Mouse (Mus musculus): ENCODE results near the gene Tas1r3. TPM values are rescaled to one million over a fixed set of nuclear protein-coding genes. Genes with fewer than 3 reads are reported as not detected.

Tas1r3 gene
- total RNA-seq, 2 experiments from 2014 or later = 0.26 to 0.34 TPM

DNA sequence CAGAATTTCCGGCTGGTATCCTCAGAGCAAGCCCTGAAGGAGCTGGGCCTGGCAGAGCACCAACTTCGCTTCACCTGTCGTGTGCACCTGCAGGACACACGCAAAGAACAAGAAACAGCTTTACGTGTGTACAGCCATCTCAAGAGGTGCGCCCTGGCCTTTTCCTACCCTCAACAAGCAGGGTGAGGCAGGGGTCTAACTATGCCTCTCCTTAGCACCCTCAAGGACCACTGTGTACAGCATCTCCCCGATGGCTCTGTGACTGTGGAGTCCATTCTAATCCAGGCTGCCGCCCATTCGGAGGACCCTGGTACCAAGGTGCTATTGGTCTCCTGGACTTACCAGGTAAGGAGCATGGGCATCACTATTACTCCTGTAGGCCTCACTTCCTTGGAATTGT, 25.0 kb upstream of the Tas1r3 start:
- DNase-seq (ENCODE audit: low spot score in 2 of 2) = peak in 1 of 2 experiments; percentile 11

DNA sequence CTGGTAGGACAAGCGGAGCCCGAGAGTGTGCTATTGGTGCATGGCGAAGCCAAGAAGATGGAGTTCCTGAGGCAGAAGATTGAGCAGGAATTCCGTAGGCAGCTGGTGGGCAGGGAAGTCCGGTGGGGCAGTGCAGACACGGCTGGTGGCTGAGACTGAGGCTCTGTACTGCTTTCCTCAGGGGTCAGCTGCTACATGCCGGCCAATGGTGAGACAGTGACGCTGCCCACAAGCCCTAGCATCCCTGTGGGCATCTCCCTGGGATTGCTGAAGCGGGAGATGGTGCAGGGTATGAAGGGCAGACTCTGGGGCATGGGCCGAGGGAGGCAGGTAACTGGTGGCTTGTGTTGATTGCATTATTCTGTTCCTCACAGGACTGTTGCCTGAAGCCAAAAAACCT, 24.5 kb upstream of the Tas1r3 start:
- no peak for DNase-seq (ENCODE audit: low spot score in 2 of 2)

GRCm38 (mm10) chr4:155886330-155886729, 23.2 kb upstream of the Tas1r3 start:
- DNase-seq (ENCODE audit: low spot score in 2 of 2) = no peak

DNA sequence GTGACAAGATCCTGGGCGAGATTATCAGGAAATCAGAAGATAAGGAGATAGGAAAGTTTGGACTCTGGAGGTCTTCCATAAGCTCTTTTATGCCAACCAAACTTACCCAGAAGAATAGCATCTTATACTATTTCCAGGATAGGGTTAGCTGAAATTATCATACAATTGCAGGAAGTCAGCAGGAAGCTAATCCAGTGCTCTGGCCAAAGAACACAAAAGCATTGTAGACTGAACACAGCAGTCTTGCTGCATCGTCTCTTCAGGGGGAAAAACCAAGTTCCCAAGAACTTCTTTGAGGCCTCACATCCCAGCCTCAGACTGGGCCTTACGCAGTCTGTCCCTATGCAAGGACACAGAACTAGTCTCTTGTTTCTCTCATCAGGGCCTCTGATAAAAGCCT, 20.4 kb upstream of the Tas1r3 start:
- no peak for DNase-seq (ENCODE audit: low spot score in 2 of 2)

DNA sequence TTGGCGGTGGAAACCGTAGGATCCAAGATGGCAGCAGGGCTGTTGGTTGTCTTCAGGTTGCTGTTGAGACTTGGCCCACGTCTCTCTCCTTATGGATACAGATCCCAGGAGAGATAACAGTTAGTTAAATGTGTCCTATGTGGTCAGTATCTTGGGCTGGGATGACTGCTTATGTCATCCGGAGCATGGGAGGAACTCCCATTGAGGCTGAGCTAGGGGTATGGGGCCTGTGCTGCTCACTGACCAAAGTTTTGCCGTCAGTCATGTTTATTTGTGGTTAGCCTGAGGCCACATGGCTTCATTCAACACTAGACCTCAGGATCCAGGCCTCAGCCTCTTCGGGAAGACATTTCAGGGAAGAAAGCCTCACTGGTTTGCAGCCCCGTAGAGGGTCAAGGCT, 8.2 kb upstream of the Tas1r3 start:
- DNase-seq (ENCODE audit: low spot score in 2 of 2) = no peak

- DNase-seq (ENCODE audit: low spot score in 2 of 2) = peak; percentile 94 to 96
Measured at GRCm38 (mm10) chr4:155869317-155870033, 6.3 kb upstream of the Tas1r3 start, which contains the start of the genes Cptp and Ints11. TSS of gene Cptp (minus strand) at chr4:155869440. TSS of gene Ints11 (plus strand) at chr4:155869546.

DNA sequence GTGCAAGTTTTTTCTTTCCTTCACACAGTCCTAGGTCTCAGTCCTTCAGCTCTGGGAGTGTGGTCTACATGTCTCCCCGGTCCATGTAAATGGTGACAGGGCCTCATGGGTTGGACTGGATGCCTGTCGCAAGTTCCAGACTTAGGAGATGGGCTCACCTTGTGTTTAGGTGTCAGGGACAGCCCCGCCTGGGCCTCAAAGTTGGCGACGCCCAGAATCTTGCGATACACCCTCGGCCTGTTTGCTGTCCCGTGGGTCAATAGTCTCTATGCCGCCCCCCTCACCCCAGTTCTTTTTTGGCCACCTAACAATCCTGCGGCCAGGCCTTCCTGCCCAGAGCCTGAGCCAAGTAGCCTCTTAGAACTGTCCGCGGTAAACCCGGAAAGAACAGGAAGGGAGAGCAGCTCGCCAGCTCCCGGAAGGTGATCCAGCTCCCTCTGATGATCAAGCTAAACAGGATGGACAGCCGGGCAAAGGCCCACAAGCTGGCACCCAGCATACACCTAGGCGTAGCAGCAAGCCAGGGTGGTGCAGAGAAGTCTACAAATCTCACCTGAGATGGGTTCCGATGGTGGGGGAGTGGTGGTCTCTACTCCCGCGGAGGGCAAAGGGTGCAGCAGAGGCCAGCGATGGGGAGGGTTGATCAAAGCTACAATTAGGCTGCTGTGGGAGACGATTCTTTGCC, 5.6 kb upstream of the Tas1r3 start:
- DNase-seq (ENCODE audit: low spot score in 2 of 2) = no peak

GRCm38 (mm10) chr4:155861787-155862186, 1.4 kb downstream of the Tas1r3 start:
- no peak for DNase-seq (ENCODE audit: low spot score in 2 of 2)

DNA sequence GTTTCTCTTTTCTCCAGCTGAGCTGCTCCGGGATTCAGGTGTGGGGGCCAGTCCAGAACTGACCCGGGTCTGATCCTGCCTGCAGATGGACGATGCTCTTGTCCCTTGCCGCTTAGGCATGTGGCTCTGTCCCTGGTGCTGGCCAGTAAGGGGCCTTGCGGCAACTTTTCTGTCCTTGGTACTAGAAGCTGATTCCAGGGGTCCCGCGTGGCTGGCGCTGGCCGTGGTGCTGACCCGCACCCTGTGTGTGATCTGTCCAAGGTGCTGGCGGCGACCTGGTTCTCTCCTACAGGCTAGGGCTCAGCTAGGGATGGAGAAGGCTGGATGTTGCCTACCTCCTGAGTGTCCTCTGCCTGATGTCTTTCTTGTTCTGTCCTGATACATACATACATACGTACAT, 3.8 kb downstream of the Tas1r3 start:
- no peak for DNase-seq (ENCODE audit: low spot score in 2 of 2)

DNA sequence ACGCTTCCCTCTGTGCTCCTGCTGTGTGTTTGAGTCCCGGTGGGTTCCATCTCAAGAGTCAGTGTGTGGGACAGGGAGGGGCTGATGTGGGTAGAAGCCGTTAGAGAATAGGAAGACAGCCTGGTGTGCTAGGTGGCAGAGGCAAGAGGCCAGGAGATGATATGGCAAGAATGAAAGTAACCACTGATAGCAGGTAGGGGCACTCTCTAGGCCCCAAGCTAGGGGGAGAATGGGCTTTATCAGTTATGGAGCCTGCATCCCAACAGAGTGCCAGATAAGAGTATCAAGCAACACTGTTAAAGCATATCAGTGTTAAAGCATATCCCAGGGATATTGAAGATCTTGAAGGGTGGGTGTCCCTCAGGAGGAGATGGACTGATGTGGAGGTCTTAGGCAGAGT, 6.3 kb downstream of the Tas1r3 start:
- DNase-seq (ENCODE audit: low spot score in 2 of 2) = no peak

DNA sequence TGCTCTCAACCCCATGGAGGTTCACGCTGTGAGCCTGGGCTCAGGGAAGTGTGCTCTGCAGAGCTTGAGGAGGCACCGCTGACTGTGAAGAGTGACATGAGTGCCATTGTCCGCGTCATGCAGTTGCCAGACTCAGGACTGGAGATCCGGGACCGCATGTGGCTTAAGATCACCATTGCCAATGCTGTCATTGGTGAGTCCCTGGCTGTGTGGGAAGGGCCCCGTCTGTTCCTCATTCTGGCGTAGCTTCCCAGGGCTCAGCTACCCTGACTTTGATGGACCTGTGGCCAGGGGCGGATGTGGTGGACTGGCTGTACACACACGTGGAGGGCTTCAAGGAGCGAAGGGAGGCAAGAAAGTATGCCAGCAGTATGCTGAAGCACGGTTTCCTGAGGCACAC, 7.1 kb downstream of the Tas1r3 start:
- DNase-seq (ENCODE audit: low spot score in 2 of 2) = no peak

DNA sequence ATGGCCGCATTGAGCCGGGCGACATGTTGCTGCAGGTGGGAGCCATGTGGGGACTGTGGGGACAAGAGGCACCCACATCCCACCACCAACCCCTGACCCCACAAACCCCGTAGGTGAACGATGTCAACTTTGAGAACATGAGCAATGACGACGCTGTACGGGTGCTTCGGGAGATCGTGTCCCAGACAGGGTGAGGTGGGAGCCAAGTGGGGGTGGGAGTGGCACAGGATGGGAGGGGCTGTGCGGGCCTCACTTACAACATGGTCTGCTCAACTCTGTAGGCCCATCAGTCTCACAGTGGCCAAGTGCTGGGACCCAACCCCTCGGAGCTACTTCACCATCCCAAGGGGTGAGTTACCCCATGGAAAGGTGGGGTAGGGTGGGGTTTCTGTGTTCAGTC, 8.2 kb downstream of the Tas1r3 start:
- DNase-seq (ENCODE audit: low spot score in 2 of 2) = no peak

GRCm38 (mm10) chr4:155853421-155853820, 9.7 kb downstream of the Tas1r3 start:
- DNase-seq (ENCODE audit: low spot score in 2 of 2) = no peak

GRCm38 (mm10) chr4:155851951-155852411, 11.2 kb downstream of the Tas1r3 start:
- no peak for DNase-seq (ENCODE audit: low spot score in 2 of 2)

DNA sequence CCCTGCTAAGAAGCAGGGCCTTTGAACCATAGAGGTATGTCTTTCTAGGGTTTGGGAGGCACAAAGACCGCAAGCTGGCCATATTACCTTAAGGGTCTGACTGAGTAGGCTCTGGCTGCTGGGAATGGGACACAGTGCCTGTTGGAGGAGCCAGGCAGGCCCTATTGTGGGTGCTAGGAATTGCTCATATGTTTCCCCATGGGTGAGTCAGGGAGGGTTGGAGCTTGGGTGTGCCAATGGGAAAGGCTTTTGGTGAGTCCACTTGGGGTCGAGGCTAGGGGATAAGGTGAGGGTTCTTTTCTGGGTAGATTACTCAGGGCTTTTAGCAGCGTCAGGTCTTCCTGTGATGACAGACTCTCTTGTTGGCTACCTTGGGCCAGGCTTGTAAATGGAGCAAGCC, 11.8 kb downstream of the Tas1r3 start:
- DNase-seq (ENCODE audit: low spot score in 2 of 2) = no peak

- DNase-seq (ENCODE audit: low spot score in 2 of 2) = no peak
Measured at GRCm38 (mm10) chr4:155849792-155850451, 13.2 kb downstream of the Tas1r3 start.

GRCm38 (mm10) chr4:155849391-155849790, 13.8 kb downstream of the Tas1r3 start:
- DNase-seq (ENCODE audit: low spot score in 2 of 2) = no peak

DNA sequence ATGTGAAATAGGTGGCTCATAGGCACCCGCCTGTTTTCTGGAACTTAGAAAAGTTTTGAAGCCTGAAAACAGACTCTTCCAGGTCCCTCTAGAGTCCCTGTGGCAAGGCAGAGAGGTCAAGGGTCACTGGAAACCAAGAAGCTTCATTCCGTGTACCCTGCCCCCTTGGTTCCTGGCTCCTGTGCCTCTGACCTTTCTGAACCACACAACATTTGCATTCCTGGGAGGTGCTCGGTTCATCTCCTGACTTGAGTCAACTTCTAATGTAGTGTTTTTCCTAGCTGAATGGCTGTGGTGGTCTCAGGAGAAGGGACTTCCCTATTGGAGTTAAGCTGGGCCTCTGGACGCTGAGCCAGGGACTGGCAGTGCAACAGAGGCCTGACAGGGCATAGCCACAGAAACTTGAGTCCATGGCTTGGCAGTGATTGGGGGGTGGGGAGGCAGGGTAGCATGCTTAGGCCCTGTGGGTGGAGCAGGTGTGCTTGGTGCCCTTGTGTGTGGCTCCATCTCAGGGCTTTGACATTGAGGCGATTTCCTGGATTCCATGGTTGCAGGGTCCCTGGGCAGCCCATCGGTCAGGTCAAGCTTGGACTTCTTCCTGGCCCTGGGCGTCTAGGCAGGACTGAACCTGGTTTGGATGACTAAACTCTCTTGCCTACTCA, 14.6 kb downstream of the Tas1r3 start:
- DNase-seq (ENCODE audit: low spot score in 2 of 2) = no peak

DNA sequence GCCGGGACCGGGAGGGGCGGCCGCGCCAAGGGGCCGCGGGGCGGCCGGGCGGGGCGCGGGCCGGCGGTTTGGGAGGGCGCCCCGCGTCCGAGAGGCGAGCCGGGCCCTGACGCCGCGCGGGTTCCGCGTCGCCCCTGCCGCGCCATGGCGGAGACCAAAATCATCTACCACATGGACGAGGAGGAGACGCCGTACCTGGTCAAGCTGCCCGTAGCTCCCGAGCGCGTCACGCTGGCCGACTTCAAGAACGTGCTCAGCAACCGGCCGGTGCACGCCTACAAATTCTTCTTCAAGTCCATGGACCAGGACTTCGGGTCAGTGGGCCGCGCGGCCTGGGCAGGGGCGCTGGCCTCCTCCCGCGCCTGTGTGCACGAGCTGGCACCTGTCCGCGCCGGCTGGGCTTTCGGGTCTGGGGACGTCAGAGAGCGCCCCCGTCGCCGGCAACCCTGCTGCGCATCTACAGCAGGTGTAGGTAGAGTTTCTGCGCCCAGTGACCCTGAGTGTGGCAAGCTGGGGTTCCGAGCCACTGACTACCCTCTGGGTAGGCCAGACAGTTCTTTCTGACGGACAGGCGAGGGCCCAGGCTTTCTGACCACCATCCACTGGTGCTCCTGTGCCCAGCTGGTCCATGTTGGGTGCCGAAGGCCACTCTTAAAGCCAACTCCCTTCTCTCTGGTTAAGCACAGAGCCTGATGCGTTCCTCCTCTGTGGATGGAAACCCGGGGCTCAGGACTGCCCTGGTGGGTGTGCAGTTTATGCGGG, 15.4 kb downstream of the Tas1r3 start:
- DNase-seq (ENCODE audit: low spot score in 2 of 2) = no peak

DNA sequence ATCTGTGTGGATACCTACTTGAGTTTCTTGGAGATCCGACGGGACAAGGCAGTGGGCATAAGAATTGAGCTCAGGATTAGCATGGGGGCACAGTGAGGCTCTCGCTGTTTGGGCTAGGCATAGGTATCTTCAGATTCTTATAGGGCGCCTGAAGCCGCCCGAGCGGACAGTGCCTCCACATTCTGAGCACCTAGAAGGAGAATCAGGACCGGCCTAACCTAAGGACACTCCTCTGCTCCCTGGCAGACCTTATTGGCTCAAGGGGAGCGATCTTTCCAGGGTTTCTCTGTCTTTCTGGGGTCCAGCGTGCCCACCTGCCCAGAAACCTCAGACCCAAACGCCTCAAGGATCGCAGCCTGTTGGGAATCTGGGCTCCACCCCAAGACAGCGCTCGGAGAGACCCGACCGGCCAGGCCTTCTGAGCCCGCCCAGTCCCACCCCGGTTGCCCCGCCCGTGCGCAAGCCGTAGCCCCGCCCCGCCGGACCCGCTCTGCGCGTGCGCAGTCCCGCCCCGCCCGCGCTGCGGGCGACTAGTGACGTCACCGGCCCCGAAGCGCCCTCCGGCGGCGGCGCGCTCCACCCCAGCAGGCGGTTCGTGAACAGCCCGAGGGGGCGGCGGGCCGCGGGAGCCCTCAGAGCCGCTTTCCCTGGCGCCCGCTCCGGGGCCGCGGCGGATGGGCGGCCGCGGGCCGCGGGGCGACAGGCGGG, 16.1 kb downstream of the Tas1r3 start, which contains the start of gene Dvl1:
Gene Dvl1 (plus strand): TSS at position 532 of the 708 bp plus-strand sequence.
- DNase-seq (ENCODE audit: low spot score in 2 of 2) = peak; percentile 97 to 99
